Mouse (Mus musculus) leukemia stem cell, adult 10-12 weeks (primary cell): ENCODE measurements around the gene Rufy4. TPM values are rescaled to one million over a fixed set of nuclear protein-coding genes. Genes with fewer than 3 reads are reported as not detected.

Source experiments
- polyA plus RNA-seq: library from polyadenylated mRNA; stranded (reverse); fragments of >175 nt; gene quantifications from 2 replicates; pipeline ENCODE4 v1.2.3, GENCODE M21; 2012; ENCODE audit warnings: low replicate concordance

Rufy4 gene
- polyA plus RNA-seq = not detected in 2 replicates

GRCm38 (mm10) chr1:74124991-74125552 lies at the start of gene Rufy4:
Gene Rufy4, plus strand, starts transcription at chr1:74125541.

GRCm38 (mm10) chr1:74124021-74124981 lies 1.0 kb upstream of the Rufy4 start, which contains the start of gene Tns1:
Gene Tns1, minus strand, starts transcription at chr1:74124449.

GRCm38 (mm10) chr1:74153461-74154184 lies 28.3 kb downstream of the Rufy4 start, which contains the start of gene Cxcr2:
Gene Cxcr2, plus strand, starts transcription at chr1:74153989.

GRCm38 (mm10) chr1:74194445-74194844 lies 69.1 kb downstream of the Rufy4 start, which contains the start of gene Cxcr1:
Gene Cxcr1, minus strand, starts transcription at chr1:74194631.

Other genes starting within 250 kb of the Rufy4 start
- 43.8 and 60.2 TPM in 2 replicates for gene Tns1, start 1.1 kb upstream of the Rufy4 start, polyA plus RNA-seq
- 0.41 and 0.65 TPM in 2 replicates for gene Cxcr2, start 28.4 kb downstream of the Rufy4 start, polyA plus RNA-seq
- not detected in 2 replicates for gene Cxcr1, start 69.1 kb downstream of the Rufy4 start, polyA plus RNA-seq
- gene Arpc2, start 110.5 kb downstream of the Rufy4 start, polyA plus RNA-seq = 420 and 983 TPM in 2 replicates
- gene Gpbar1, start 153.0 kb downstream of the Rufy4 start, polyA plus RNA-seq = not detected in 2 replicates
- 128 and 183 TPM in 2 replicates for gene Aamp, start 159.2 kb downstream of the Rufy4 start, polyA plus RNA-seq
- gene Pnkd, start 159.4 kb downstream of the Rufy4 start, polyA plus RNA-seq = 42.6 and 93.9 TPM in 2 replicates
- gene Tmbim1, start 180.1 kb downstream of the Rufy4 start, polyA plus RNA-seq = 140 and 267 TPM in 2 replicates
- gene Catip, start 236.6 kb downstream of the Rufy4 start, polyA plus RNA-seq = 0.09 TPM in 1 of 2 replicates, not detected in the other
- 46.8 and 89.8 TPM in 2 replicates for gene Slc11a1, start 249.7 kb downstream of the Rufy4 start, polyA plus RNA-seq